Mouse (Mus musculus) frontal cortex, adult (tissue): ENCODE measurements around the gene Ap5b1.
A peak's percentile ranks its signal among the peaks of the same experiment; 100 is the strongest.

Experiments used
- ATAC-seq: cut with Nextera tagmentation; 2 replicates; pipeline ENCODE4 v1.9.2; 2017; ENCODE audit warnings: mild to moderate bottlenecking, moderate library complexity, mixed read lengths; ENCODE audit not compliant: low TSS enrichment

Ap5b1 gene

GRCm38 (mm10) chr19:5609547-5610404 lies 42.0 kb downstream of the Ap5b1 start, which contains the start of gene Kat5:
Kat5 (minus strand) TSS chr19:5610237.
- ATAC-seq: peak; percentile 92

DNA sequence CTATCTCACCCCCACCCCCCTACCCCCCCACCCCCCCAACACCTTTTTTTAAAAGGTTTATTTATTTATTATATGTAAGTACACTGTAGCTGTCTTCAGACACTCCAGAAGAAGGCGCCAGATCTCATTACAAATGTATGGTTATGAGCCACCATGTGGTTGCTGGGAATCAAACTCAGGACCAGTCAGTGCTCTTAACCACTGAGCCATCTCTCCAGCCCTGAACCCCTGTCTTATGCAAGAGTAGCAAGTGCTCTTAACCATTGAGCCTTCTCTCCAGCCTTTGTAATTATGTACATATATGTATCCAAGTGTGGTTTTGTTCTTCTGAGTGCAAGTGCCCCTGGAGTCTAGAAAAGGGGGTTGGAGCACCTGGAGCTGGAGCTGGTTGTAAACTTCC lies 44.1 kb downstream of the Ap5b1 start:
- no peak for ATAC-seq

DNA sequence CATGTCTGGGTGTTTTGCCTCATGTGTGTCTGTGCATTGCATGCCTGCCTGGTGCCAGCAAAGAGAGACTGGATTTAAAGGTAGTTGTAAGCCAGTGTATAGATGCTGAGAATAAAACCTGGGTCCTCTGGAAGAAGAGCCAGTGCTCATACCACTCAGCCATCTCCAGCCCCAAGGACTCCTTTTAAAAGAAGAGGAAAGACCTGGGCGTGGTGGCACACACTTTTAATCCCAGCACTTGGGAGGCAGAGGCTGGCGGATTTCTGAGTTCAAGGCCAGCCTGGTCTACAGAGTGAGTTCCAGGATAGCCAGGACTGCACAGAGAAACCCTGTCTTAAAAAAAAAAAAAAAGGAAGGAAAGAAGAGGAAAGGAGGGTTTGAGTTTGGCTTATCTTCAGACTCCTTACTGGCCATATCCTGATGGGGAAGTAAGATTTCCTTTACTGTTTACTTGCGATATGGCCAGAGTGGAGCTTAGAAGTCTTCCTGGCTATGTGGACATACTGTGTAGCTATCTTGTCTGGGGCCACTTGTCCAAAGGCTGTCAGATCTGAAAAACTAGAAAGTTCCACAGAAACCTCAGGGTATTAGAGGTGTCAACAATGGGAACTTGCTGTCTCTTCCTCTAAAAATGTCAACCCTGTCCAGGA lies 45.1 kb downstream of the Ap5b1 start:
- no peak for ATAC-seq

DNA sequence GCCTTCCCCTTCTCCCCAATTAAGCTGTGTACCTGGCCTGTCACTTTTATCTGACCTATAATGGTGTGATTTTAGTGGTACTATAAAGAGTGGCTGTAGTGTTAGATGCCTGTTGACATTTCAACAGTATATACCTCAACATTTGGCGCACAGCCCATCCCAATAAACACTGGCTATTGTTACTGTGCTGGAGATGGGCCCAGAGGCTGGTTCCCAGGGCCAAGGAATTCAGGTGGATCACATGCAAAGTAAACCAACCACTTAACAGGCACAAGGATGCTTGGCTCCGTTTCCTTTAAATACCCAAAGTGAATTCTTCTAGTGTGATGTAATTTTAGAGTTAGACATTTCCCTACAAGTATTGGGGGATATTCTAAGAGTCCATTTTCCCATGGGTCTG lies 47.1 kb downstream of the Ap5b1 start:
- ATAC-seq: no peak

DNA sequence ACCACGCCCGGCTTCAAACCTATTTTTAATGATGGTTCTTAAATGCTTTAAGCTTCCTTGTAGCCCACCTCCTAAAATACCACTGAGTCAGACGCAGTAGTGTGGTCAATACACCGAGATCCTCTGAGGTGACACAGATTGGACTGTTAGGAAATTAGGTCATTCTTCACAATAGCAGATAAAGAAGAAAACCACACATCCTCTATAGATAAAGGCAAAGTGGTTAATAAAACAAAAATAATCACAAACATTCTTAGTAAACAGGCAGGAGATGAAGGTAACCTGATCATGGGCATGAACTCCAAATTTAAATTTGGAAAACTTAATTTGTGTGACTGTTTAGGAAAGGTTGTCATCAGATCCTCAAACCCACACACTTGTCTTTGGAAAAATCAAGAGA lies 52.2 kb downstream of the Ap5b1 start:
- ATAC-seq: no peak
